Mouse (Mus musculus) lung, adult 2 months (tissue): ENCODE results near the gene Kcnv2.

Experiments
- CTCF ChIP-seq: fragments of 200-500 bp; IDR thresholded peaks from 2 replicates; pipeline ENCODE4 v1.5.1; 2011; ENCODE audit warnings: mild to moderate bottlenecking, low read length, control low read depth; ENCODE audit not compliant: insufficient read depth
- POLR2A ChIP-seq: fragments of 200-500 bp; IDR thresholded peaks from 2 replicates; pipeline ENCODE4 v1.6.1; 2011; ENCODE audit warnings: low read depth, mild to moderate bottlenecking, control low read depth, low read length, borderline replicate concordance; ENCODE audit errors: extremely low read depth

- TF ChIP-seq POLR2A (no peak), CTCF (no peak)
These were observed 9.3 kb upstream of the Kcnv2 start for GRCm38 (mm10) chr19:27313080-27313413.
